ENCODE assay signal across 8 mouse cellular contexts in the genomic region with DNA sequence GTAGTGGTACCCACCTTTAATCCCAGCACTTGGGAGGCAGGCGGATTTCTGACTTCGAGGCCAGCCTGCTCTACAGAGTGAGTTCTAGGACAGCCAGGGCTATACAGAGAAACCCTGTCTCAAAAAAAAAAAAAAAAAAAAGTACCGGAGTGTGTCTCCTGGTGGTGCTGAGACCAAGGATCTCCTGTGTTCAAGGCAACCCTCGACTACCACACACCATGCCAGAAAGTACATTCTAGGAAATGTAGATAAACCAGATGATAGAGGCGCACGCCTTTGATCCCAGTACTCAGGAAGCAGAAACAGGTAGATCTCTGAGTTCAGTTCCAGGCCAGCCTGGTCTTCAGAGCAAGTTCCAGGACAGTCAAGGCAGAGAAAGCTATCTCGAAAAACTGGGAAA. TPM values are rescaled to one million over a fixed set of nuclear protein-coding genes. Genes with fewer than 3 reads are reported as not detected.
DNase-seq lines count a peak whose midpoint lies in the region; ATAC-seq lines count a peak whose summit lies in the region.

No protein-coding gene starts in this region.

- H3K4me3 ChIP-seq in heart, embryonic 13.5 days, result peak overlapping the region; percentile 98
- peak overlapping the region; percentile 98 for H3K4me3 ChIP-seq in hindbrain, embryonic 14.5 days (replicated peaks; ENCODE audit: low read length)
- peak overlapping the region; percentile 92 for H3K4me3 ChIP-seq in midbrain, embryonic 12.5 days

- H3K27me3 ChIP-seq in heart, embryonic 13.5 days (replicated peaks), result no peaks in the 10 kb centered on the region
- no peaks in the 10 kb centered on the region for H3K27me3 ChIP-seq in hindbrain, embryonic 14.5 days (ENCODE audit: control insufficient read depth, insufficient read depth, low read length)
- H3K27me3 ChIP-seq in midbrain, embryonic 12.5 days, result no peaks in the 10 kb centered on the region

- peak overlapping the region; percentile 93 for H3K27ac ChIP-seq in heart, embryonic 13.5 days (replicated peaks)
- H3K27ac ChIP-seq in hindbrain, embryonic 14.5 days, result peak overlapping the region; percentile 95
- H3K27ac ChIP-seq in midbrain, embryonic 12.5 days (replicated peaks), result peak overlapping the region; percentile 95; the same call in 1 of the 2 replicates

- H3K9ac ChIP-seq in heart, embryonic 13.5 days, result peak overlapping the region; percentile 90
- peak overlapping the region; percentile 99 for H3K9ac ChIP-seq in hindbrain, embryonic 14.5 days
- no peak overlapping the region for H3K9ac ChIP-seq in midbrain, embryonic 12.5 days (replicated peaks)

- no peak for DNase-seq in heart, postnatal 4 days
- DNase-seq in MN1 (ENCODE audit: low spot score), result peak; percentile 43
- DNase-seq in hindbrain, embryonic 14.5 days (ENCODE audit: low spot score), result no peak
- no peak for DNase-seq in gastrocnemius, adult 8-10 months (ENCODE audit: low spot score in 2 of 2)
- no peak for DNase-seq in right cerebral cortex, adult 18-20 months
- DNase-seq in right cerebral cortex, postnatal 14 days, result no peak

- peak overlapping the region; percentile 82 for H3K4me2 ChIP-seq in heart, embryonic 13.5 days
- peak overlapping the region; percentile 72 for H3K4me2 ChIP-seq in hindbrain, embryonic 14.5 days (replicated peaks)
- H3K4me2 ChIP-seq in midbrain, embryonic 12.5 days (replicated peaks), result peak overlapping the region; percentile 68

- no peaks in the 10 kb centered on the region for H3K9me3 ChIP-seq in heart, embryonic 13.5 days
- H3K9me3 ChIP-seq in hindbrain, embryonic 14.5 days (ENCODE audit: control insufficient read depth, low read length), result no peaks in the 10 kb centered on the region
- no peaks in the 10 kb centered on the region for H3K9me3 ChIP-seq in midbrain, embryonic 12.5 days

- peaks cover 23% of the 10 kb centered on the region for H3K4me1 ChIP-seq in heart, embryonic 13.5 days
- H3K4me1 ChIP-seq in hindbrain, embryonic 14.5 days (replicated peaks; ENCODE audit: control insufficient read depth, insufficient read depth, low read length), result peaks cover 18% of the 10 kb centered on the region
- H3K4me1 ChIP-seq in midbrain, embryonic 12.5 days, result peaks cover 27% of the 10 kb centered on the region

- WGBS in heart, embryonic 13.5 days, result 43% methylated on average over 7 of the region's 7 CpGs
- 54% methylated on average over 7 of the region's 7 CpGs for WGBS in hindbrain, embryonic 14.5 days
- WGBS in midbrain, embryonic 12.5 days, result 50% methylated on average over 7 of the region's 7 CpGs

- peaks cover 21% of the 10 kb centered on the region for H3K36me3 ChIP-seq in heart, embryonic 13.5 days
- H3K36me3 ChIP-seq in hindbrain, embryonic 14.5 days (replicated peaks; ENCODE audit: control insufficient read depth, insufficient read depth), result peaks cover 22% of the 10 kb centered on the region
- H3K36me3 ChIP-seq in midbrain, embryonic 12.5 days, result peaks cover 22% of the 10 kb centered on the region

- no peak for ATAC-seq in heart, embryonic 13.5 days (ENCODE audit: extremely low read depth, insufficient number of reproducible peaks, low FRiP score, low TSS enrichment)
- ATAC-seq in hindbrain, embryonic 14.5 days (ENCODE audit: low FRiP score), result no peak
- 0 out of 2 replicates have a peak, but pooled peaks have one; percentile 6 for ATAC-seq in midbrain, embryonic 12.5 days (ENCODE audit: low FRiP score, low read depth)

RNA-seq across cellular contexts. Expression of gene Drg1, which starts 0.9 kb away (rescaled TPM):
- 159 and 171 TPM in 2 replicates for polyA plus RNA-seq in heart, embryonic 13.5 days (2015; fragmentation: Nextera tagmentation; extraction: Ambion mirVana)
- 10 to 100 TPM; 77.9 to 84.2 TPM for total RNA-seq in heart, postnatal 4 days (2021)
- polyA plus RNA-seq in hindbrain, embryonic 14.5 days (2014; fragmentation: Nextera tagmentation; extraction: Ambion mirVana), result 206 and 216 TPM in 2 replicates
- polyA plus RNA-seq in midbrain, embryonic 12.5 days (2016; fragmentation: Nextera tagmentation; extraction: Ambion mirVana), result 264 and 285 TPM in 2 replicates
- total RNA-seq in gastrocnemius, adult 8-10 months (2022), result 10 to 100 TPM; 42.1 to 48.9 (median 44.3) TPM

RNA-seq across cellular contexts. Expression of gene Patz1, which starts 21.5 kb away (rescaled TPM):
- polyA plus RNA-seq in heart, embryonic 13.5 days (2015; fragmentation: Nextera tagmentation; extraction: Ambion mirVana), result 22.7 and 24.4 TPM in 2 replicates
- total RNA-seq in heart, postnatal 4 days (2021), result 10 to 100 TPM; 38.5 to 41.6 TPM
- 47.6 and 50.4 TPM in 2 replicates for polyA plus RNA-seq in hindbrain, embryonic 14.5 days (2014; fragmentation: Nextera tagmentation; extraction: Ambion mirVana)
- 140 and 154 TPM in 2 replicates for polyA plus RNA-seq in midbrain, embryonic 12.5 days (2016; fragmentation: Nextera tagmentation; extraction: Ambion mirVana)
- 10 to 100 TPM; 13.0 to 22.3 (median 19.2) TPM for total RNA-seq in gastrocnemius, adult 8-10 months (2022)
